Mouse (Mus musculus) forebrain, embryonic 15.5 days (tissue): ENCODE results near the gene Acly. TPM values are rescaled to one million over a fixed set of nuclear protein-coding genes. Genes with fewer than 3 reads are reported as not detected.
"Not testable (repeated sequence)": the region's sequence is repeated elsewhere in the genome, so short reads cannot be mapped to it uniquely, and the experiment has no call there.

Experiments
- ATAC-seq: fragments of 200-750 bp; cut with Nextera tagmentation; replicated peaks from 2 replicates; pipeline ENCODE4 v1.8.0; 2017; ENCODE audit warnings: mild to moderate bottlenecking, moderate TSS enrichment, moderate library complexity
- H3K27ac ChIP-seq: fragments of 300-500 bp; sonication (generic); replicated peaks from 2 replicates; pipeline ENCODE4 v1.5.1; 2015; ENCODE audit warnings: mild to moderate bottlenecking, inconsistent platforms
- H3K27me3 ChIP-seq: fragments of 300-500 bp; sonication (generic); 2 replicates; pipeline ENCODE4 v1.6.1; 2015; ENCODE audit warnings: inconsistent platforms
- H3K36me3 ChIP-seq: fragments of 300-500 bp; sonication (generic); 2 replicates; pipeline ENCODE4 v1.6.1; 2015; ENCODE audit warnings: mild to moderate bottlenecking, inconsistent platforms
- H3K4me1 ChIP-seq: fragments of 300-500 bp; sonication (generic); 2 replicates; pipeline ENCODE4 v1.6.1; 2015; ENCODE audit warnings: inconsistent platforms
- H3K4me2 ChIP-seq: fragments of 300-500 bp; sonication (generic); replicated peaks from 2 replicates; pipeline ENCODE4 v1.6.1; 2015; ENCODE audit warnings: mild to moderate bottlenecking, inconsistent platforms
- H3K4me3 ChIP-seq: fragments of 300-500 bp; sonication (generic); 2 replicates; pipeline ENCODE4 v1.5.1; 2015; ENCODE audit warnings: mild to moderate bottlenecking, inconsistent platforms
- H3K9ac ChIP-seq: fragments of 300-500 bp; sonication (generic); replicated peaks from 2 replicates; pipeline ENCODE4 v1.6.1; 2015; ENCODE audit warnings: mild to moderate bottlenecking, inconsistent platforms
- H3K9me3 ChIP-seq: fragments of 300-500 bp; sonication (generic); 2 replicates; pipeline ENCODE4 v1.6.1; 2016; ENCODE audit warnings: inconsistent platforms
- WGBS: fragments of 180-500 bp; shearing (Covaris S2); methylation state at CpG from one replicate; pipeline ENCODE4 v1.1.7; 2015; ENCODE audit warnings: mixed read lengths; 5-methylcytosine and 5-hydroxymethylcytosine counted together
- polyA plus RNA-seq: library from polyadenylated mRNA; unstranded; fragments of >200 nt; fragmentation: Nextera tagmentation; extraction: Ambion mirVana; gene quantifications from 2 replicates; pipeline ENCODE4 v1.2.1, GENCODE M21; 2015

The Acly gene
- polyA plus RNA-seq, 1 experiment from 2014 or later, result 230 TPM

DNA sequence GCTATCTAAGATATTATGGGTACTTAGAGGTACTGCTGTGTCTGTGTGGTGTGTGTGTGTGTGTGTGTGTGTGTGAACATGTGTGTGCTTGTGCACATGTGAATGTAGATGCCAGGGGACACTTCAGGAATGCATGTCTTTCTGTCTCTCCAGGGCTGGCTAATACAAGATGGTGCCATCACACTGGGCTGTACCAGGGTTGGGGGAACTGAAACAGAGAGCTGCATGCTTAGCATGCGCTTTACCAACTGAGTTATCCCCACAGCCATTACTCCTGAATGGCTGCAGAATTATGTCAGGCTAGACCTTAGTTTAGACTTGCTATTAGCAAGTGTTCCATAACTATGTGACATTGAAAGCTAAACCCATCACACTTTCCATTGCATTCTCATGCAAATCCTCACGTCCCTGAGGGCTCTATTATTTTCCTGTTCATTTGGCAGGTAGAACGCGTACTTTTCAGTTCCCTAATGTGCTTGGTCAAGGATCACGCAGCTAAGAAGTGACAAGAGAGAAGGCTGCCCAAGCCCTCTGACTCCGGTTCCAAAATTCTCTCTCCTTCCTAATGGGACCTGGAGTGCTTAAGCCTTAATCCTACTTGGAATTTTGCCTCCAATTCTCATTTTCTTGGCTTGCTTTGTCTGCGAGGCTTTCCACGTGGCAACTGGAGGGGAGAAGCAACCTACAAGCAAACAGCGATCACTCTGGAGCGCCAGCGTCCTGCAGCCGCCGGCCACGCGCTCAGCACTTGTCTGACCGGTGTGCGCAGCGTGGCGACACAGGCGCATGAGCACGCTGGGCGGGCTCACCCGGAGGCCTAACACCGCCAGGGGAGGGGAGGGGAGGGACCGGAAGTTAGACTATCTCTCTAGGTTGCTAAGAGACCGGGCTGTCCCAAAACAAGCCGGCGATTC, 17.3 kb upstream of the Acly start, which contains the start of gene Ttc25:
Gene Ttc25 (plus strand): TSS at position 776 of the 914 bp plus-strand sequence.
- Histone ChIP-seq H3K36me3 (no peaks in the 10 kb centered on the region), H3K9ac (peak within 1 kb of the TSS; percentile 62), H3K27me3 (no peaks in the 10 kb centered on the region), H3K4me1 (peaks cover 12% of the 10 kb centered on the region), H3K4me2 (peak within 1 kb of the TSS; percentile 71), H3K9me3 (no peaks in the 10 kb centered on the region), H3K27ac (peak within 1 kb of the TSS; percentile 70), H3K4me3 (peak within 1 kb of the TSS; percentile 47)
- WGBS, result 2% methylated on average over 28 of the region's 28 CpGs
- peak; percentile 97 for ATAC-seq

- Histone ChIP-seq H3K4me1 (peaks cover 12% of the 10 kb centered on the region), H3K4me3 (no peak overlapping the region), H3K9ac (no peak overlapping the region), H3K27me3 (no peaks in the 10 kb centered on the region), H3K9me3 (no peaks in the 10 kb centered on the region), H3K36me3 (no peaks in the 10 kb centered on the region), H3K27ac (no peak overlapping the region), H3K4me2 (no peak overlapping the region)
- 83% methylated on average over 2 of the region's 2 CpGs for WGBS
- no peak for ATAC-seq
These were observed 13.8 kb upstream of the Acly start for GRCm38 (mm10) chr11:100541577-100541976.

GRCm38 (mm10) chr11:100540966-100541365, 13.2 kb upstream of the Acly start:
- no peak overlapping the region for H3K4me3 ChIP-seq
- H3K36me3 ChIP-seq, result no peaks in the 10 kb centered on the region
- no peaks in the 10 kb centered on the region for H3K27me3 ChIP-seq
- H3K4me1 ChIP-seq, result peaks cover 9% of the 10 kb centered on the region
- H3K4me2 ChIP-seq, result no peak overlapping the region
- ATAC-seq, result no peak
- no peak overlapping the region for H3K27ac ChIP-seq
- WGBS, result 61% methylated on average over 6 of the region's 6 CpGs
- no peak overlapping the region for H3K9ac ChIP-seq
- no peaks in the 10 kb centered on the region for H3K9me3 ChIP-seq

GRCm38 (mm10) chr11:100536466-100536865, 8.7 kb upstream of the Acly start:
- Histone ChIP-seq H3K9ac (no peak overlapping the region), H3K27ac (no peak overlapping the region)
- no peak for ATAC-seq

DNA sequence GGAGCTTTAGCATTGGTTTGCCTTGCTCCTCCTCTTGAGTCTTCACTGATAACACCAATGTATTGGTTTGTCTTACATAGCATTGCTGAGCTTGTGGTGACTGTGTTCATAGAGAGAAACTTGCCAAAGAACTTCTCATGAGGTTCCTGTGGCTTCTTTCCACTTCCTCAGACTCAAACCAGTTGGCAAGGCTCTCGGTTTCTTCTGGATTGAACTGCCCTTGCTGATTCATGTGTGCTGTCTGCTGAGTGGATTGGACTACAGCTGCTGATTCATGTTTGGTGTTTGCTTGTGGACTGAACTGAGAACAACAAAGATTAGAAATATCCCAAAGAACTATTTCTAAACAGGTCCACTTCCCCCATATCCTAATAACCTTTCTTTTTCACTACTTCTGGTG, 8.2 kb upstream of the Acly start:
- WGBS, result 85% methylated on average over 1 of the region's 1 CpGs
- no peak for ATAC-seq
- no peak overlapping the region for H3K4me3 ChIP-seq
- no peak overlapping the region for H3K27ac ChIP-seq
- no peak overlapping the region for H3K9ac ChIP-seq
- H3K27me3 ChIP-seq, result no peaks in the 10 kb centered on the region
- no peak overlapping the region for H3K4me2 ChIP-seq
- no peaks in the 10 kb centered on the region for H3K36me3 ChIP-seq
- H3K9me3 ChIP-seq, result no peaks in the 10 kb centered on the region
- no peaks in the 10 kb centered on the region for H3K4me1 ChIP-seq

More at GRCm38 (mm10) chr11:100536466-100536865, 8.7 kb upstream of the Acly start:
- no peak overlapping the region for H3K4me3 ChIP-seq
- no peaks in the 10 kb centered on the region for H3K4me1 ChIP-seq
- no peaks in the 10 kb centered on the region for H3K36me3 ChIP-seq
- no peaks in the 10 kb centered on the region for H3K9me3 ChIP-seq
- H3K4me2 ChIP-seq, result no peak overlapping the region
- H3K27me3 ChIP-seq, result no peaks in the 10 kb centered on the region

- H3K36me3 ChIP-seq, H3K9ac ChIP-seq, H3K4me3 ChIP-seq, H3K9me3 ChIP-seq, H3K4me1 ChIP-seq, H3K27me3 ChIP-seq, ATAC-seq, H3K27ac ChIP-seq, H3K4me2 ChIP-seq: not testable (repeated sequence)
- WGBS, result 86% methylated on average over 6 of the region's 6 CpGs
These were observed 7.0 kb upstream of the Acly start for GRCm38 (mm10) chr11:100534821-100535220.

GRCm38 (mm10) chr11:100534411-100534810, 6.6 kb upstream of the Acly start:
- not testable (repeated sequence) for H3K9me3 ChIP-seq, H3K4me3 ChIP-seq, H3K36me3 ChIP-seq, H3K4me1 ChIP-seq, H3K4me2 ChIP-seq, H3K9ac ChIP-seq, ATAC-seq, H3K27me3 ChIP-seq, H3K27ac ChIP-seq
- 71% methylated on average over 2 of the region's 2 CpGs for WGBS

DNA sequence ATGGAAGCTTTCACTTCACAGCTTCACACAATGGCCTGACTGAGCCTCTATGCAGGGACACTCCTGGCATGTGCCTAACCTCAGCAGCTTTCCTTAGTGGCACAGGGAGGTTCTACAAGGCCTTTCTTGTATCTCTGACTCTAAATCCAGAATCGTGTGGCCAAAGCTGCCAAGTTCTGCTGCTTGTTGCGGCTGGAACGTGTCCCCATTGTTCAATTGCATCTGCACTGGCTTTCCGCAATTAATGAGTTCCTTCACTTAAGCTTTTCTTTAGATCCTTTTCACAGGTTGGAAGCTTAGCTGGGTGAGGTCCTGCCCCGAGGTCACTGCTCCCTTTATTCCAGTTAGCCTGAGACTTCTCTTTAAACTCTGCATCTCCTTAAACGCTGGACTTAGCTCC, 6.1 kb upstream of the Acly start:
- ATAC-seq, result no peak
- no peak overlapping the region for H3K4me3 ChIP-seq

GRCm38 (mm10) chr11:100528375-100529165, 770 bp upstream of the Acly start:
- 28% methylated on average over 19 of the region's 19 CpGs for WGBS
- Histone ChIP-seq H3K4me3 (peak overlapping the region; percentile 93), H3K4me1 (peaks cover 38% of the 10 kb centered on the region), H3K9me3 (no peaks in the 10 kb centered on the region), H3K27me3 (no peaks in the 10 kb centered on the region), H3K4me2 (peak overlapping the region; percentile 64), H3K27ac (peak overlapping the region; percentile 76), H3K9ac (peak overlapping the region; percentile 59), H3K36me3 (peaks cover 3% of the 10 kb centered on the region)
- ATAC-seq, result no peak

More for the DNA sequence above, 6.1 kb upstream of the Acly start:
- Histone ChIP-seq H3K36me3 (no peaks in the 10 kb centered on the region), H3K27ac (no peak overlapping the region), H3K4me2 (no peak overlapping the region), H3K27me3 (no peaks in the 10 kb centered on the region), H3K4me1 (no peaks in the 10 kb centered on the region), H3K9me3 (no peaks in the 10 kb centered on the region), H3K9ac (no peak overlapping the region)
- 11% methylated on average over 6 of the region's 6 CpGs for WGBS

DNA sequence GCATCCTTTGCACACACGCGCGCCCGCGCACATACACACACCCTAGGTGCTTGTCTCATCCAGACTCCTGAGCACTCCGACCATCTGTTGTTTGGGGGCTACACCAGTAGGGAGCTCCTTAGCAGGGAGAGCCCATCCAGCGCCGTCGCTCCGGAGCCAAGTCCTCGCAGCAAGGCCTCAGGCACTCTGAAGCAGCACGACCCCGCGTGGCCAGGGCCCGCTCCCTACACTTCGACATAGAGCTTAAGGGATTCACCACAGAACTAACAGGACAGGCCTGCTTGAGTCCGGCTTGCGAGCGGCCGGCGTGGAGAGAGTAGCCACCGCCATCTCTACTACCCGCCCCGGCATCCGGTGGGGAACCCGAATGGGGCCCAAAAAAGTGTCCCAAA, 738 bp downstream of the Acly start:
- peaks cover 19% of the 10 kb centered on the region for H3K36me3 ChIP-seq
- peaks cover 38% of the 10 kb centered on the region for H3K4me1 ChIP-seq
- peak overlapping the region; percentile 91 for H3K9ac ChIP-seq
- H3K27ac ChIP-seq, result peak overlapping the region; percentile 96
- peak overlapping the region; percentile 64 for H3K4me2 ChIP-seq
- H3K9me3 ChIP-seq, result no peaks in the 10 kb centered on the region
- peak; percentile 51 for ATAC-seq
- WGBS, result under 1% methylated on average over 26 of the region's 26 CpGs
- peak overlapping the region; percentile 93 for H3K4me3 ChIP-seq
- no peaks in the 10 kb centered on the region for H3K27me3 ChIP-seq

DNA sequence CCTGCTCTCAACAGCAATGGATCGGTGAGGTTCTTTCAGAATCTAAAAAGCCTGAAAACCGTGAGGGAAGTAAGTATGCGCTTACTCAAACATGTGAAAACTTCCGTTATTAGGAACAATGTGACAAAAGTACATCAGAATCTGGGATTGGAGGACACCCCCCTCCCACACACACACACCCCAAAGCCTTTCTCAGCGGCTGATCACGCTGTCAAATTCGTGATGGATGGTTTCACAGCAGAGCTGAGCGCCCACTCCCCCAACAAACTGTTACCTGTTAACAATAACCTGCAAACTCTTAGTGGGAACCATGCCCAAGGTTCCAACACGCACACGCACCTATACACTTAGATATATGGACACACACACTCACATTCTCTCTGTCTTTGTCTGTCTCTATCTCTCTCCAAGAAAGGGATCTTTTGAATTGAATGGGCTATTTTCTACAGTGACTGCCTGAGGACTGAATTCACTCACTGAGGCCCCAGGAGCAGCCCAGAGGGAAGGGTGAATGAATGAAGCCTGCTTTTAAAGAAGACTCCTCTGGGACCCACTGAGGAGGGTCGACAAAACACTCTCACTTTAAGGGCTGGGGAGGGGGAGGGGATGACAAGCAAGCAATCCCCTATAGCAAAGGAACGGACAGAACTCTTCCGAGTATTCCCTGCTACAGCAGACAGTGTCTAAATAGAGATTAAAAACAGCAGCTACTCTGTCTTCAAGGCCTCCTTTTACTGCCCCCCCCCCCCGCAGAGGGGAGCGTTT, 1.6 kb downstream of the Acly start:
- no peaks in the 10 kb centered on the region for H3K9me3 ChIP-seq
- peaks cover 27% of the 10 kb centered on the region for H3K36me3 ChIP-seq
- H3K4me1 ChIP-seq, result peaks cover 38% of the 10 kb centered on the region
- H3K9ac ChIP-seq, result peak overlapping the region; percentile 91
- H3K4me2 ChIP-seq, result peak overlapping the region; percentile 64
- H3K27me3 ChIP-seq, result no peaks in the 10 kb centered on the region
- no peak for ATAC-seq
- no peak overlapping the region; the same call in 1 of the 2 replicates for H3K27ac ChIP-seq
- WGBS, result 3% methylated on average over 15 of the region's 15 CpGs
- peak overlapping the region; percentile 93 for H3K4me3 ChIP-seq
